Mouse (Mus musculus): ENCODE data around the gene Gm3285. TPM values are rescaled to one million over a fixed set of nuclear protein-coding genes. Genes with fewer than 3 reads are reported as not detected.

The Gm3285 gene
- polyA plus RNA-seq, 1 experiment: not detected

GRCm38 (mm10) chr10:77902894-77903715, 41.3 kb downstream of the Gm3285 start:
- peaks cover 29% of the 10 kb centered on the region for H3K27me3 ChIP-seq (ENCODE audit: control insufficient read depth)
- H3K36me3 ChIP-seq (ENCODE audit: control insufficient read depth): peaks cover 2% of the 10 kb centered on the region; the same call in 1 of the 2 replicates
- H3K4me1 ChIP-seq (ENCODE audit: control insufficient read depth): peaks cover 14% of the 10 kb centered on the region
- no peak for TF ChIP-seq GATA1 (IDR thresholded peaks at IDR 0.05; ENCODE audit: low read length)
- TF ChIP-seq TAL1 (IDR thresholded peaks at IDR 0.05; ENCODE audit: low read length): no peak
- peak overlapping the region; percentile 35 for H3K4me3 ChIP-seq (replicated peaks)
- H3K9me3 ChIP-seq (ENCODE audit: control insufficient read depth, low read length): no peaks in the 10 kb centered on the region

Other genes with a start within 250 kb of the Gm3285 start
- gene Ube2g2, start 239.7 kb upstream of the Gm3285 start, polyA plus RNA-seq (2012): 2.6 and 2.9 TPM in 2 replicates
- not detected in 2 replicates for gene Tspear, start 175.4 kb upstream of the Gm3285 start, polyA plus RNA-seq (2012)
- gene Gm19402, start 171.2 kb upstream of the Gm3285 start, polyA plus RNA-seq (2012): not detected in 2 replicates
- not detected in 2 replicates for gene Gm9508, start 164.7 kb upstream of the Gm3285 start, polyA plus RNA-seq (2012)
- gene Gm10272, start 155.3 kb upstream of the Gm3285 start, polyA plus RNA-seq (2012): not detected in 2 replicates
- gene Gm10024, start 150.5 kb upstream of the Gm3285 start, polyA plus RNA-seq (2012): not detected in 2 replicates
- gene Gm10142, start 146.2 kb upstream of the Gm3285 start, polyA plus RNA-seq (2012): not detected in 2 replicates
- gene Krtap12-1, start 141.4 kb upstream of the Gm3285 start, polyA plus RNA-seq (2012): not detected in 2 replicates
- gene Gm10100, start 135.5 kb upstream of the Gm3285 start, polyA plus RNA-seq (2012): not detected in 2 replicates
- gene Gm18596, start 119.3 kb upstream of the Gm3285 start, polyA plus RNA-seq (2012): not detected in 2 replicates
- not detected in 2 replicates for gene Gm9736, start 110.6 kb upstream of the Gm3285 start, polyA plus RNA-seq (2012)
- not detected in 2 replicates for gene Gm3233, start 102.3 kb upstream of the Gm3285 start, polyA plus RNA-seq (2012)
- not detected in 2 replicates for gene Gm3238, start 90.7 kb upstream of the Gm3285 start, polyA plus RNA-seq (2012)
- not detected in 2 replicates for gene Gm7138, start 85.0 kb upstream of the Gm3285 start, polyA plus RNA-seq (2012)
- gene Gm3250, start 79.4 kb upstream of the Gm3285 start, polyA plus RNA-seq (2012): not detected in 2 replicates
- not detected in 2 replicates for gene Gm7137, start 73.8 kb upstream of the Gm3285 start, polyA plus RNA-seq (2012)
- not detected in 2 replicates for gene Gm9639, start 66.9 kb upstream of the Gm3285 start, polyA plus RNA-seq (2012)
- gene Gm19668, start 62.8 kb upstream of the Gm3285 start, polyA plus RNA-seq (2012): not detected in 2 replicates
- not detected in 2 replicates for gene Gm9507, start 50.1 kb upstream of the Gm3285 start, polyA plus RNA-seq (2012)
- not detected in 2 replicates for gene Gm2696, start 47.3 kb upstream of the Gm3285 start, polyA plus RNA-seq (2012)
- not detected in 2 replicates for gene Krtap10-4, start 34.9 kb upstream of the Gm3285 start, polyA plus RNA-seq (2012)
- 0.04 TPM in 1 of 2 replicates, not detected in the other for gene Krtap10-10, start 26.0 kb upstream of the Gm3285 start, polyA plus RNA-seq (2012)
- not detected in 2 replicates for gene Gm36176, start 15.2 kb upstream of the Gm3285 start, polyA plus RNA-seq (2012)
- gene Gm10318, start 9.1 kb upstream of the Gm3285 start, polyA plus RNA-seq (2012): not detected in 2 replicates
- gene Lrrc3, start 40.6 kb downstream of the Gm3285 start, polyA plus RNA-seq (2012): 0.01 TPM in 1 of 2 replicates, not detected in the other
- 0.01 and 0.02 TPM in 2 replicates for gene Trpm2, start 108.6 kb downstream of the Gm3285 start, polyA plus RNA-seq (2012)
- gene 1810043G02Rik, start 116.5 kb downstream of the Gm3285 start, polyA plus RNA-seq (2012): 1.2 and 2.4 TPM in 2 replicates
- gene Pfkl, start 148.1 kb downstream of the Gm3285 start, polyA plus RNA-seq (2012): 21.8 and 26.2 TPM in 2 replicates
- not detected in 2 replicates for gene Dnmt3l, start 180.0 kb downstream of the Gm3285 start, polyA plus RNA-seq (2012)
- gene Aire, start 181.6 kb downstream of the Gm3285 start, polyA plus RNA-seq (2012): not detected in 2 replicates
- gene Icosl, start 207.3 kb downstream of the Gm3285 start, polyA plus RNA-seq (2012): 0.01 TPM in 1 of 2 replicates, not detected in the other